Mouse (Mus musculus): Measurements from ENCODE around the gene Mid1. TPM values are rescaled to one million over a fixed set of nuclear protein-coding genes. Genes with fewer than 3 reads are reported as not detected.
A peak's percentile ranks its signal among the peaks of the same experiment; 100 is the strongest.

Mid1 gene
- polyA plus RNA-seq, 1 experiment from 2014 or later = 10.0 TPM

- WGBS (ENCODE audit: insufficient replicate concordance) = 63% methylated on average over 1 of the region's 1 CpGs
- no peak overlapping the region for H3K4me2 ChIP-seq
- no peaks in the 10 kb centered on the region for H3K4me1 ChIP-seq (ENCODE audit: control insufficient read depth, insufficient read depth, low read length)
Observed at GRCm38 (mm10) chrX:169882220-169882609, 197.2 kb downstream of the Mid1 start.

GRCm38 (mm10) chrX:169883536-169884272, 198.7 kb downstream of the Mid1 start:
- no peak for ATAC-seq (replicated peaks; ENCODE audit: insufficient number of reproducible peaks, low FRiP score, low TSS enrichment)

More at GRCm38 (mm10) chrX:169882220-169882609, 197.2 kb downstream of the Mid1 start:
- Histone ChIP-seq H3K27ac (ENCODE audit: low read depth, low read length) (no peak overlapping the region), H3K4me3 (ENCODE audit: low read depth, low read length) (no peak overlapping the region), H3K9me3 (replicated peaks; ENCODE audit: control insufficient read depth, low read length) (no peaks in the 10 kb centered on the region), H3K27me3 (ENCODE audit: control insufficient read depth, insufficient read depth, low read length) (peaks cover 7% of the 10 kb centered on the region), H3K9ac (ENCODE audit: low read depth, low read length) (no peak overlapping the region), H3K36me3 (ENCODE audit: control insufficient read depth, insufficient read depth, low read length) (no peaks in the 10 kb centered on the region)
- ATAC-seq (replicated peaks; ENCODE audit: insufficient number of reproducible peaks, low FRiP score, low TSS enrichment) = no peak

DNA sequence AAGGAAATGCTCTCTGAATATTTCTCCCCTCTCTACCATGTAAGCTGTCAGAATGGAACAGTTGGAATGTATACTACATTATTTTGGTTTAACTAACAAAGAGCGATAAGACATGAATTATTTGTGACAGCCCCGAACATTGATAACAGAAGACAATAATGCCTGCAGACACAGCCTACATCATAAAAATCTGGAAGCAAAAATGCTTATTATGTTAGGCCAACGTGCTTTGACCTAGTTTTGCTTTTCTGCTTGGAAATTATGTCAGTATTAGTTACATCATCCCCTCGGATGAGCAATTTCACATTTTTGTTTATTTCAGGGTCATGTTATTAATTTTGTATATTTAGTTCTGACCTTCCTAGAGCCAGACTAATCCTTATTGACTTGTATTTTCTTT, 205.5 kb downstream of the Mid1 start:
- no peak overlapping the region for H3K9ac ChIP-seq (ENCODE audit: low read depth, low read length)
- no peaks in the 10 kb centered on the region for H3K36me3 ChIP-seq (ENCODE audit: control insufficient read depth, insufficient read depth, low read length)
- no peaks in the 10 kb centered on the region for H3K4me1 ChIP-seq (ENCODE audit: control insufficient read depth, insufficient read depth, low read length)
- no peaks in the 10 kb centered on the region for H3K9me3 ChIP-seq (replicated peaks; ENCODE audit: control insufficient read depth, low read length)
- ATAC-seq (replicated peaks; ENCODE audit: insufficient number of reproducible peaks, low FRiP score, low TSS enrichment) = no peak
- WGBS (ENCODE audit: insufficient replicate concordance) = 79% methylated on average over 4 of the region's 4 CpGs
- H3K27me3 ChIP-seq (ENCODE audit: control insufficient read depth, insufficient read depth, low read length) = no peaks in the 10 kb centered on the region
- no peak overlapping the region for H3K4me3 ChIP-seq (ENCODE audit: low read depth, low read length)
- no peak overlapping the region for H3K4me2 ChIP-seq
- no peak overlapping the region for H3K27ac ChIP-seq (ENCODE audit: low read depth, low read length)

More at GRCm38 (mm10) chrX:169883536-169884272, 198.7 kb downstream of the Mid1 start:
- H3K36me3 ChIP-seq (ENCODE audit: control insufficient read depth, insufficient read depth, low read length) = no peaks in the 10 kb centered on the region
- H3K4me1 ChIP-seq (ENCODE audit: control insufficient read depth, insufficient read depth, low read length) = no peaks in the 10 kb centered on the region
- no peak overlapping the region for H3K9ac ChIP-seq (ENCODE audit: low read depth, low read length)
- H3K4me3 ChIP-seq (ENCODE audit: low read depth, low read length) = no peak overlapping the region
- no peak overlapping the region for H3K4me2 ChIP-seq
- H3K9me3 ChIP-seq (replicated peaks; ENCODE audit: control insufficient read depth, low read length) = no peaks in the 10 kb centered on the region
- WGBS (ENCODE audit: insufficient replicate concordance) = 55% methylated on average over 8 of the region's 8 CpGs
- peaks cover 7% of the 10 kb centered on the region for H3K27me3 ChIP-seq (ENCODE audit: control insufficient read depth, insufficient read depth, low read length)
- no peak overlapping the region for H3K27ac ChIP-seq (ENCODE audit: low read depth, low read length)

DNA sequence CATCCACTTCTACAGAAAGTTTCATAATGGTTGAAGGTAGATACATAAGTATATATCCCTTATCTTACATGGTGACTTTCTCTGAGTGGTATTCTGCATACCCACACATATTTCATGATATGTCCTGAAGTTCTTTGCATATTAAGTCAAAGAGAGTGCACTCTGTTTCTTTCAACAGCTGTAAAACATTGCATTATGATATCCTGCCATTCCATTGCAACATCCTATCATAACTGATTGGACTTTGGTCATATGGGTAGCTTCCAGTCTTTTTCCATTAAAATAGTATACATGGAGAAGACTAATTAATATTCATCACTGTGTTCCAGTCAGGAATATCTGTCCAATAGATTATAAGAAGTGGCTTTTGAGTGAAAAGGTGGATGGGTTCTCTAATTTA, 207.1 kb downstream of the Mid1 start:
- ATAC-seq (replicated peaks; ENCODE audit: insufficient number of reproducible peaks, low FRiP score, low TSS enrichment) = no peak
- Histone ChIP-seq H3K36me3 (ENCODE audit: control insufficient read depth, insufficient read depth, low read length) (no peaks in the 10 kb centered on the region), H3K27me3 (ENCODE audit: control insufficient read depth, insufficient read depth, low read length) (no peaks in the 10 kb centered on the region), H3K4me2 (no peak overlapping the region), H3K4me1 (ENCODE audit: control insufficient read depth, insufficient read depth, low read length) (no peaks in the 10 kb centered on the region), H3K4me3 (ENCODE audit: low read depth, low read length) (no peak overlapping the region), H3K9ac (ENCODE audit: low read depth, low read length) (no peak overlapping the region), H3K27ac (ENCODE audit: low read depth, low read length) (no peak overlapping the region), H3K9me3 (replicated peaks; ENCODE audit: control insufficient read depth, low read length) (no peaks in the 10 kb centered on the region)

DNA sequence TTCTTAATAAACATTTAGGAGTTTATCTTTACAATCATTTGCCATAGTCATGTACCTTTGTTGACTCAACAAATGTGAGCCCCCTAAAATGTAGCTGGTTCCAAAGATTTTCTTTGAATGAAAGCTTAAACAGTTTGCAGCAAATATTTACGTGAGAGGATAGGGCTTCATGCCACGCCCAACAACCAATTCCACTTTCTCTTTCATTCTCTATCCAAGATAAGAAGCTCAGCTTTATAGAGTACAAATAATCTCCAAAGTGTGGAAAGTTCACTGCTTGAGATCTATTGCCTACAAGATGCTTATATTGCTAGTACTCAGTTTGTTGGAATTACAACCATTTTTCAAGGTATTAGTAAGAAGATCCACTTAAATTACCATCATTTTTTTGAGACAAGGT, 207.6 kb downstream of the Mid1 start:
- no peak overlapping the region for H3K4me3 ChIP-seq (ENCODE audit: low read depth, low read length)
- no peaks in the 10 kb centered on the region for H3K9me3 ChIP-seq (replicated peaks; ENCODE audit: control insufficient read depth, low read length)
- WGBS (ENCODE audit: insufficient replicate concordance) = 62% methylated on average over 2 of the region's 2 CpGs
- H3K9ac ChIP-seq (ENCODE audit: low read depth, low read length) = no peak overlapping the region
- no peaks in the 10 kb centered on the region for H3K27me3 ChIP-seq (ENCODE audit: control insufficient read depth, insufficient read depth, low read length)
- no peaks in the 10 kb centered on the region for H3K4me1 ChIP-seq (ENCODE audit: control insufficient read depth, insufficient read depth, low read length)
- ATAC-seq (replicated peaks; ENCODE audit: insufficient number of reproducible peaks, low FRiP score, low TSS enrichment) = no peak
- no peak overlapping the region for H3K4me2 ChIP-seq
- no peak overlapping the region for H3K27ac ChIP-seq (ENCODE audit: low read depth, low read length)
- H3K36me3 ChIP-seq (ENCODE audit: control insufficient read depth, insufficient read depth, low read length) = no peaks in the 10 kb centered on the region

GRCm38 (mm10) chrX:169899227-169899950, 214.4 kb downstream of the Mid1 start:
- Histone ChIP-seq H3K36me3 (ENCODE audit: control insufficient read depth, insufficient read depth, low read length) (no peaks in the 10 kb centered on the region), H3K4me3 (ENCODE audit: low read depth, low read length) (no peak overlapping the region), H3K27ac (ENCODE audit: low read depth, low read length) (0 out of 2 replicates have a peak overlapping the region, but pooled peaks have one; percentile 10), H3K9me3 (replicated peaks; ENCODE audit: control insufficient read depth, low read length) (no peaks in the 10 kb centered on the region), H3K4me1 (ENCODE audit: control insufficient read depth, insufficient read depth, low read length) (no peaks in the 10 kb centered on the region), H3K4me2 (no peak overlapping the region), H3K9ac (ENCODE audit: low read depth, low read length) (no peak overlapping the region), H3K27me3 (ENCODE audit: control insufficient read depth, insufficient read depth, low read length) (no peaks in the 10 kb centered on the region)
- no peak for ATAC-seq (replicated peaks; ENCODE audit: insufficient number of reproducible peaks, low FRiP score, low TSS enrichment)
- 26% methylated on average over 3 of the region's 3 CpGs for WGBS (ENCODE audit: insufficient replicate concordance)

GRCm38 (mm10) chrX:169902860-169903259, 217.9 kb downstream of the Mid1 start:
- Histone ChIP-seq H3K4me1 (ENCODE audit: control insufficient read depth, insufficient read depth, low read length) (0 out of 2 replicates have a peak, but pooled peaks cover 4% of the 10 kb centered on the region), H3K27me3 (ENCODE audit: control insufficient read depth, insufficient read depth, low read length) (no peaks in the 10 kb centered on the region), H3K27ac (ENCODE audit: low read depth, low read length) (no peak overlapping the region), H3K4me2 (no peak overlapping the region), H3K4me3 (ENCODE audit: low read depth, low read length) (no peak overlapping the region), H3K9me3 (replicated peaks; ENCODE audit: control insufficient read depth, low read length) (no peaks in the 10 kb centered on the region), H3K9ac (ENCODE audit: low read depth, low read length) (no peak overlapping the region), H3K36me3 (ENCODE audit: control insufficient read depth, insufficient read depth, low read length) (no peaks in the 10 kb centered on the region)
- ATAC-seq (replicated peaks; ENCODE audit: insufficient number of reproducible peaks, low FRiP score, low TSS enrichment) = no peak

DNA sequence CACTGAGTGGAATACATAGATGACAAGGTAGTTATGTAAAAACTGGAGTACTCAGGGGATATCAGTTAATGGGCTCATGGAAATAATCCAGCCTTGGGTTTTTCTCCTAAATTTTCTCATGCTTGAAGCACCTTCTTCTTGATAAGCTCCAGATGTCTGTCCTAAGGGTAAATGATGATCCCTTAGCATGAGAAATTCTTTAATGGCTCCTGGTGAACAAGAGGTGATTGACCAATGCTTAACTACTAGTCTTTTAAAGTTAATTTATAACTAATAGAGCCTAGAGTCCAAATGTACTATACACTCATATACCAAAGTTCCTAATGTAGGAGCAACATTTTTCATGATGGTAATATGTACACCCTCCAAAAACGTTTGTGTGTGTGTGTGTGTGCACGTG, 218.7 kb downstream of the Mid1 start:
- ATAC-seq (replicated peaks; ENCODE audit: insufficient number of reproducible peaks, low FRiP score, low TSS enrichment) = no peak
- H3K4me2 ChIP-seq = no peak overlapping the region
- no peaks in the 10 kb centered on the region; the same call in 1 of the 2 replicates for H3K27me3 ChIP-seq (ENCODE audit: control insufficient read depth, insufficient read depth, low read length)
- H3K4me1 ChIP-seq (ENCODE audit: control insufficient read depth, insufficient read depth, low read length) = 0 out of 2 replicates have a peak, but pooled peaks cover 4% of the 10 kb centered on the region
- H3K9me3 ChIP-seq (replicated peaks; ENCODE audit: control insufficient read depth, low read length) = no peaks in the 10 kb centered on the region
- no peak overlapping the region for H3K4me3 ChIP-seq (ENCODE audit: low read depth, low read length)
- no peak overlapping the region for H3K9ac ChIP-seq (ENCODE audit: low read depth, low read length)
- no peak overlapping the region for H3K27ac ChIP-seq (ENCODE audit: low read depth, low read length)
- WGBS (ENCODE audit: insufficient replicate concordance) = 55% methylated on average over 2 of the region's 2 CpGs
- H3K36me3 ChIP-seq (ENCODE audit: control insufficient read depth, insufficient read depth, low read length) = no peaks in the 10 kb centered on the region

All from heart, embryonic 11.5 days (tissue).